Mouse (Mus musculus): ENCODE data around the gene Nme7.

Gene Nme7

DNA sequence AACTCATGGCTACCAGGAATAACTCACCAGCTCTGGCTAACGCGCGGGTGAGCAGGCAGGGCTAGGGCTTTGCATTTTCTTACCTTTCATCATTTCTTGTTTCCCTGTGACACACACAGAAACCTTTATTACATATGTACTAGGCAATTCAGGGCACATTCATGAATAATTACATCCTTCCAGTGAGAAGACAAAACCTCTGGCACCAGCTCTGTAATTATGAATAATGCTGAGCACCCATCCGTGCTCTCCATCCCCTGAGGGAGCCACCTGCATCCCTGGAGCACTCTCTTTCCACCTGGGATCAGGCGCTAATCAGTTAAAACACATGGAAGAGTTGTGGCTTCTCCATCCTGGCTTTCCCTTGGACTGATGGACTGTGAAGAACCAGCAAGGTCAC, at the start of gene Nme7:
TSS of gene Nme7 (plus strand) at position 301 of the 400 bp plus-strand sequence.
- 79% methylated on average over 5 of the region's 5 CpGs for WGBS

DNA sequence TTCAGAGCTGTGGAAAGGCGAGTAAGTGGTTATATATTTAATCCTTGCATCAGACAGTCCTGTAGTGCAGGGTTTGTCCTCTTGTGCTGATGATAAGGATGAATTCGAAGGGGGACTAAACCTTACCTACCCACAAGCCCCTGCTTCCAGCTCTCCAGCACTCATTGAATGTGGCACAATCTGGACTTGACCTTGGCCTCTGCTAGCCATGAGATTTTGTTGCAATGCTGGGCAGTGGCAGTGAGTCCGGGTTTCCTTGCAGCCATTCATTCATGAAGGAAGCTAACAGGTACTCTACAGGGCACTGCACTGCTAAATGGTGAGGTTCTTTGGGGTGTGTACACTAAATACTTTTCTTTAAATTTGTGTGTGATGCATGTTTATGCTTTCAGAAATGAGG, 49.1 kb upstream of the Nme7 start:
- WGBS, result 86% methylated on average over 3 of the region's 3 CpGs

- 82% methylated on average over 16 of the region's 16 CpGs for WGBS
Observed at GRCm38 (mm10) chr1:164260171-164261028, 43.5 kb upstream of the Nme7 start.

DNA sequence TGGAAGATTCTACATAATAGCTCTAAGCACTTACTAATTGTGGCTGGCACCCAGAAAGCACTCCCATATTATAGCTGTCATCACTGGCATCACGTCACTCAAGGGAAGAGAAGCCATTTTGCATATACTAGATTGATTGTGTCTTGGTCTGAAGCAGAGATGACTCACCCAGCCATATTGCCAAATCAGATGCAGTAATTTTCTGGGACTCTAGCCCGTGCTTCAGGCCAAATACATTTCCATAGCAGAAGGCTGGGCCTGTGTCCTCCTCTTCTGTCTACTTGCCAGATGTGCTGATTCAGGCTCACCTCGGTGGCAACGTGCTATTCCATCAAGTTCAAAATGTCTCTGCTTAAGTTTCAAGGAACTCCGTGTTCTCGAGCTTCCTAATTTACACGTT, 42.4 kb upstream of the Nme7 start:
- WGBS, result 36% methylated on average over 7 of the region's 7 CpGs

DNA sequence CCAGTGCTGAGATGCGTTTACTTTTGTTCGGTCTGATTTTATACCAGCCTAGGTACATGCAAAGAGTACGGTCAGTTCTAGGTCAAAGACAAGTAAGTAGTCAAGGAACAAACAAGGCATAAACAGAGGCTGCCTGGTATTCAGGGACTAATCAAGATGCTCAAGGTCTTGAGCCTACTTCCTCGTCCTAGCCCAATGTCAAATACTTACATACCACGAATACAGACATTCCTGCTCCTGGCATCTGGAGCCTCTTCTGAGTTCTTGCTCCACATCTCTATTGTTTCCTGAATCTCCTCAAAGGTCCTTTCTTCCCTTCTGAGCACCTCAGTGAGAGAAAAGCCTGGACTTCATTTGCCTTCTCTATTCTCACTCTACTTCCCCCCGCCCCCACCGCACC, 33.0 kb upstream of the Nme7 start:
- 92% methylated on average over 7 of the region's 7 CpGs for WGBS

DNA sequence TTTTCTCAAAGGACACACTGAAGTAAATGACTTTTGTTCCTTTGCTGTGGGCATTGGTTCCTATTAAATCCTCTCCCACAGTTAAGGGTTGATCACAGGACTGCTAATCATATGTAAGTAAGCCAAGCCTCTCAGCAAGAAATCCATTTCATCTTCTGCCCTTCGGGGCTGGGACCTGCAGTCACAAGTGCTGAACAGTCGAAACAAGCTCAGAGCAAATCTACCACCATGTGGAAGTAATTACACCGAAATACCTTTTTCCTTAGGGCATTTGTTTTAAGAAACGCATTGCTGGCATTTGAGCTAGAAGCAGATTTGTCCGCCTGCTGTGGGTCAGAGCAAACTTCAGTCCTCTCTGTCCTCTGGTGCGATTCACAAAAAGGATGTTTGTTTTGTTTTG, 30.3 kb upstream of the Nme7 start:
- 75% methylated on average over 6 of the region's 6 CpGs for WGBS

DNA sequence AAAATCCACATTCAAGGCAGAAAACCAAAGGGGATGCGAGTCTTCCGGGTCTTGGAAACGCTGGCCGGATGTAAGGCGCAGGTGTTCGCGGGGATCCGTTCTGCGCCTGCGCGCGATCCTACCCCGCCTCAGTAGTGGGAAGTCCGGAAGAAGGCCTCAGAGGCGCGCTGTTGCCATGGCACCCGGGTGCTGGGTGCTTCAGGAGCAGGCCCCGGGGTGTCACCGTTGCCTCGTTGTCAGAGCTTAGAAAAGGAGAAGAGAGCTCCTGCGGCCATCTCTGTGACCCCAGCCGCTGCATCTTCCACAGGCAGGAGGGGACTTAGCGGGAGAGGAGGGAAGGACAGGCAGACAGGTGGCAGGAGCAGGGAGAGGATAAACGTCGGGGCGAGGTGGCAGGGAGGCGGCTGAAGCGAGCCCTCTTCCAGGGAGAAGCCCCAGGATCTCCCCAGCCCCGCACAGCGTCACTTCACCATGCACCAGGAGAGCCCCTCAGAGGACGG, 28.4 kb upstream of the Nme7 start, which contains the start of gene Ccdc181:
TSS of gene Ccdc181 (plus strand) at position 131 of the 500 bp plus-strand sequence.
- WGBS, result under 1% methylated on average over 31 of the region's 31 CpGs

DNA sequence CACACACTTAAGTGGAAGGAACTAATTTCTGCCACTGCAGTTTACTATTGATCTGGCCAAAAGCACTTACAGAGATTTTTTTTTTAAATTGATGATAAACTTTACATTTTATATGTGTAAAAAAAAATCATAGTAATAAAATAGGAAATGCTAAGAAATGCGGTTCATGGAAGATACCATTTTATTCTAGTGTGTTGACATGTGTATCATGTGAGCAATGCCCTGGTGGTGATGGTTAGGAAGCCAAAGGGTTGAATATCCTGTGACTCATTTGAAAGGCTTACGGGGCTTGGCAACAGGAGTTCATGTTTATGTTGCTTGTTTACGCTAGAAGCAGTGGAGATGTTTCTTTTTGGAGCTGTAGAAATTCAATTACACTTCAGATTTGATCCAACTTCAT, 27.4 kb upstream of the Nme7 start:
- 81% methylated on average over 3 of the region's 3 CpGs for WGBS

DNA sequence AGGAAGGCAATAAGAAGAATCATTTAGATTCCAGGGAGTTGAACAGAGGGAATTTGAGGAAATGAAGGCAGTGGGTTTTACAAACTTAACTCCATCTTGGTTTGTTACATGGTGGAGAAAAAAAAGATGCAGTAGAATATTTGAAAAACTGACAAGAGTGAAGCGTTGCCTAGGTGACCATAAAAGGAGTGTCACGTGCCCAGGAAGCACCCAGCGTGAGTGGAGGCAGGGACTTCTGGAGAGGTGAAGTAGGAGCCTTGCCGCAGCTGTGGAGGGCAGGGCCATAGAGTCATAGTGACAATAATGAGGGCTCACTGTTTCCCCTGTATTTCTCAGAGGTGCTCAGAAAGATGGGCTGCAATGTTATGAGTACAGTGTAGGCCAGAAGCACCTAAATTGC, 24.6 kb upstream of the Nme7 start:
- WGBS, result 64% methylated on average over 4 of the region's 4 CpGs

DNA sequence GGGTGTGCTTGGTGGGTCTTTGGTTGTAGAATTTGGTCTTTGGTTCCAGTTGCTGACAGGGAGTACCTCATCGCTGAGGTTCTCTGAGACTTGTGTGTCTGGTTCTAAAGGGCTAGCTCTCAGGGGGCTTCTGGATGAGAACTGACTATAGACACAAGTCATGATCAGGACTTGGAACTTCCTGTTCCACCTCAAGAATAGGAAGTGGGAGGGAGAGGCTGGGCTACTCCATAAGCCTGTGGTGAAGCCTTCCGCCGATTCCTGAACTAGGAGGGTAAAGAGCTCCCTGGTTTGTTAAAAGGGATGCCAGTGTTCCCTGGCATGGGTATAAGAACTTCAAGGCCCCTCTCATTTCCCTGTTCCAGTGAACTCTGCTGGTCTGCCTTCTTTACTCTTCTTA, 19.9 kb upstream of the Nme7 start:
- WGBS, result 88% methylated on average over 3 of the region's 3 CpGs

DNA sequence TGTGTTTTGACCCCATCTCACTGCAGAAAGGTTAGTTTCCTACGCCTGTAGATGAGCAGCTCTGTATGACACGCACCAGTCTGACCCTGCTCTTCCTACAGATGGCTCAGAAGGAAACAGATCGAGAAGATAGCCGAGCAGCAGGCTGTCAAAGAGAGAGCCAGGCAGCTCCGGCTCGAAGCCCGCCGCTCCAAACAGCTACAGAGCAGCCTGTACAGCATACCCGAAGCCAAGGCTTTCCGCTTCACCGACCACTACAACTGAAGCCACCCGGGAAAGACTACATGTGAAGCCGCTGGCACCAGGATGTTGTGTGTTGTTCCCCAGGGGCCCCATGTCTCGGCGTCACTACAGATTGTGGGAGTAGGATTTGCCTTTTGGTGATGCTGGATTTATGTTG, 16.5 kb upstream of the Nme7 start:
- 49% methylated on average over 15 of the region's 15 CpGs for WGBS

DNA sequence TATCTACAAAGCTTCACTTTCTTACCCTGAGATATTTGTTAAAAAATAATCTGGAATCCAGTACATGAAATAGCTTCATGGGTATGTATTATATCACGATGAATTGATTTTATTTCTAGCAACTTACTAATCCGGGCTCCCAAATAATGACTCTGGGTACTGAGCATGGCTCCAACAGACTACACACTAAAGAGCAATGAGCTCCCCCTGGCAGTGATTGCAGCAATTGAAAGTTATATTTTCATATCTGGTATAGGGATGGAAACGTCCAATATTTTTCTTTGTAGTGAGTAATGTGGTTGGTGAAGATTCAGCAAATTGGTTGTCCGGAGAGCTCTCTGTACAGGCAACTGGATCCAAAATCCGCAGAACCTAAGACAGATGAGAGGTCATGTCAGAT, 11.9 kb upstream of the Nme7 start:
- 72% methylated on average over 5 of the region's 5 CpGs for WGBS

GRCm38 (mm10) chr1:164294071-164294470, 9.8 kb upstream of the Nme7 start:
- WGBS, result 95% methylated on average over 6 of the region's 6 CpGs

DNA sequence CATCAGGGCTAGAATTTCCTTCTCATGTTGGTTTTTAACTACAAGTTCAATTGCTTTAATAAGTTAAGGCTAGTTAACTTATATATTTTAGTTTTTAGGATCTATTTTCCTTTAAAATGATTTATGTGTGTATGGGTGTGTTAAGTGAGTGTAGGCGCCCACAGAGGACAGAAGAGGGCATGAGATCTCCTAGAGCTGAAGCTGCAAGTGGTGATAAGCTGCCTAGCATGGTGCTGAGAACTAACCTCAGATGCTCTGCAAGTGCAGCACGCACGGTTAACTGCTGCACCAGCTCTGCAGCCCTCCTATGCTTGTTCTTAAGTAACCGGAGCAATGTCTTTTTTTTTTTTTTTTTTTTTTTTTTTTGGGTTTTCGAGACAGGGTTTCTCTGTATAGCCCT, 7.4 kb upstream of the Nme7 start:
- WGBS, result 97% methylated on average over 4 of the region's 5 CpGs

DNA sequence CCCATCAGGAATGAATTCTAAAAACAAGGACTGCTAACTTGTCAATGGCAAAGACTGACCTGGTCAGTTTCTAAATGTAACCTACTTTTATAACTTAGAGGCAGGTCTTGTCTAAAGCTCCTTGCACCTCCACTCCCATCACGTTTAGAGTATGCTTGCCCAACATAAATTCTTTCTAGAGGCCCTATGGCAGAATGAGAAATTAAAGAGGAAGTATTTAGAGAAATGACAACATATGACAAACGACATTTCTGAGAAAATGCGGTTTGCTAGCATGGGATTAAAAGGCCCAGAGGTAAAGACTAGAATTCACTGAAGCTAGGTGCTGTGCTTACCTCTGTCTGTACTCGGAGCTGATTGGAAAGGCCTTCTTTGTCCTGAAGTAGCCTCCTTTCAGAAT, 2.0 kb upstream of the Nme7 start:
- WGBS, result 92% methylated on average over 4 of the region's 4 CpGs

DNA sequence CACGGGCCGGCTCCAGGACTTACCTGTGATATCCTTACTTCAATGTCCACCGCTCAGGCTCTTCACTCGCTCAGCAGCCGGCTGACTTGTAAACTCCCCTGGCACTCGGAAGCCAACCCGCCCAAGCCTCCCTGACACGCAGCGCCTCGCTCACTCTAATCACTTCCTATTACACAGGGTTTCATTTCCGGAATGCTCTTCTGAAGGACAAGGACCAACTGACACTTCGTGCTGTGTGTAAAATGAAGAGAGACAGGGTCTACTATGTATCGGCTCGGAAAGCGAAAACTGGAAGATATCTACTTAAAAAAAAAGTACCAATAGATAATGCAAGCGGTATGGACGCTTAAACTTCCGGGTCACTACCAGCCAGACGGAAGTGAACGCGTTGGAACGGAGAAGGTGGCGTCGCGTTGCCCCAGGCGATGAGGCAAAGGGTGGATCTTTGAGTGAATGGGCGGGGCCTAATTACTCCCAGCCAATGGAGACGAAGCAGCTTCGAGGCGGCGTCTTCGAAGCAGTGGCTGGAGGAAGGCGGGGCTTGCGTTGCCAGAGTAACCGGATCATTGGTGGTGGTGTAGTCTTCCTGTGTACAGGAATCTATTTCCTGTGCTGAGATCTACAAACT, 3.3 kb downstream of the Nme7 start, which contains the start of gene Blzf1:
TSS of gene Blzf1 (minus strand) at position 366 of the 628 bp plus-strand sequence.
- under 1% methylated on average over 35 of the region's 35 CpGs for WGBS

DNA sequence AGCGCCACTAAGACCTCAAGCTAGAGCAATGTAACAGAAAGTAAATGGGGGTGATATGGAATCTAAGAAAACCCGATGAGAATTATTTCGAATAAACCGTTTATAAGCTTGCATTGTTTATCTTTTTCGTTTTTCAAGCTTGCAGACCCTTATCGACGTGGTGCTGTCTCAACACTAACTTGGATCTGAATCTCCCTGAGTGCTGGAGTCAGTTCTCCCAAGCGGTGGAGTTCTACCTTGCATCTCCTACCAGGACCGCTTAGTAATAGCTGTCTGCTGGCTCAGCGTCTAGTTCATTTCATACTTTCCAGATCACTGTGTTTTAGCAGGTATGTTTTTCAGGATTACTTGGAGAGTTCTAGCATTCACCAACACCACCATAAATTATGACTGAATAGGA, 4.0 kb downstream of the Nme7 start:
- 7% methylated on average over 10 of the region's 10 CpGs for WGBS

- WGBS, result 86% methylated on average over 5 of the region's 5 CpGs
Observed at GRCm38 (mm10) chr1:164314085-164314484, 10.2 kb downstream of the Nme7 start.

DNA sequence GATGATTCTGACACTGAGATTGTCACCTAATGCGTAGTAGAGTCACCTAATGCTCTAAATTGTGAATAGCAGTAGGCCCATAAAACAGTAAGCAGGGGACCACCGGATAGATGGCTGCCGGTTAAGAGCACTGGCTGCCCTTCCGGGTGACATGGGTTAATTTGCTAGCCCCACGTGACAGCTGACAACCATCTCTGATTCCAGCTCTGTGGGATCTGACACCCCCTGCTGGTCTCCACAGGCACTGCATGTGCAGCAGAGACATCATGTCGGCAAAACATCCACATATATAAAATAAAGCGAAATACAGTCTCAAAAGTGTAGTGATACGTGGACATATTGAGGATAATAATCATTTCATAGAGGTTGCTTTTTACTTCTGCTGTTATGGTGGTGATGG, 11.3 kb downstream of the Nme7 start:
- WGBS, result 77% methylated on average over 8 of the region's 8 CpGs

GRCm38 (mm10) chr1:164316697-164317096, 12.8 kb downstream of the Nme7 start:
- 12% methylated on average over 3 of the region's 3 CpGs for WGBS

DNA sequence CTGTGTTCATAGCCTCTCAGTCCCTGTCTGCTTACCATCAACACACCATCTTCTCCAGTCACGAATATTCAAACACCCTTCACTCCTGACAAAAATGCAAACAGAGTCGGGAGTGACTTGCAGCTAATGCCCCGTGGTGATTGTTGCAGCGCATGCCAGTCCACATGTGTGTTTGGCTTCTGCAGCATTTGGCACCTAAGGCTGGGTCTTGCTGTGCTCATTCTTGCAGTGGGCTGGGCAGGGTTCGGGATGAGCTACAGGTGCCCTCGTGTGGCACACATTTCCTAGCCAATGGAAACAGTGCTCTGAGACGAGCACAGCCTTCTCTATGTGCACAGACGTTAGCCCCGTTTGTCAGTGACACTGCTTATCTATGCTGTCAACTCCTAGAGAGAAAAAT, 13.3 kb downstream of the Nme7 start:
- 72% methylated on average over 9 of the region's 9 CpGs for WGBS

DNA sequence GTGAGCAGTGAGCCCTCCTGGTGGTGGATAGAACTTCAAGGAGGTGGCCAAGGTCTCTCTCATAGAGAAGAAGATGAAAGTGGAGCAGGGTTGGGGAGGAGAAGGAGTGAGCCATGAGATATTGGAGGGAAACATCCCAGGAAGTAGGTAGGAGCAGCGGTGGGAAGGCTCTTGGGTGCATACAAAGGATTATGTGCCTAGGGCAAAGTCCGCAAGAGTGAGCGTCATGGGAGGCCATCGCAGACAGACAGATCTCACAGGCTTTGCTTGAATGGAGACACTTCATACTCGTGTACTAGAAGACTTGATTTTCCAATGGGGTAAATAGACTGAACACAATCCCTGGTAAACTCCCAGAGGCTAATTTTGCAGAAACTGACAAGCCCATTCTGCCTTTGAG, 14.6 kb downstream of the Nme7 start:
- 88% methylated on average over 5 of the region's 5 CpGs for WGBS

DNA sequence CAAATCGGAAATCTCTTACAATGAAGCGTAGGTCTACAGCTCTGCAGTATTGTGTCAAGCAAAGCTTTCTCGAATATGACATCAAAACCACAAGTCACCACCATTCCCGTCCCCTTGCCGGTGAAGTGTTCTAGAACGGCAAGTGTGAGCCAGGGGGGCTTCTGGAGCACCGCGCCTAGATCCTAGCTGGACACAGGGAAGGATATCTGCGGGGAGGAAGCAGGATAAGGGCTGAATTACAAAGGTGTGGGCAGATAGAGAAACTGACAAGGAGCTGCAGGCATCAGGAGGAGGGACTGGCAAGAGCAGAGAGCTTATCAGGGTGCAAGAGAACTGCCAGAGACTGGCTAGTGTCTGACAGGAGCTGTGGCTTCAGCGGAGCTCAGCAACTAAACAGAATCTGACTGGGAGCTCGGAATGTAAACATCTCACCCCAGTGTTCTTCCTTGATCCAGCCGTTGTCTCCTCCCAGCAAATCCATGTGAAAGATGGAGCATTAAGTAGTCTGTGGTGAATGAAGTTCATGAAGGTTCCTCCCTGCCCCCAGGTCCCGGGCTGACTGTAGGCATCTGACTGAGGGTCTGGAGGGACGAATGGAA, 15.7 kb downstream of the Nme7 start:
- WGBS, result 72% methylated on average over 14 of the region's 14 CpGs

All from cerebral cortex, adult 2 months (tissue).